Mouse (Mus musculus) mesoderm, embryonic 11.5 days (tissue): ENCODE data around the gene Mad2l2.

Experiments used
- DNase-seq: peaks from one replicate; pipeline ENCODE4 v3.0.0-alpha.2; 2012; ENCODE audit warnings: low read depth, low spot score

Mad2l2 gene

GRCm38 (mm10) chr4:148130133-148130532, at the start of gene Mad2l2:
Gene Mad2l2 (plus strand): TSS chr4:148130384.
- DNase-seq, result no peak

- no peak for DNase-seq
These were observed 49.6 kb upstream of the Mad2l2 start for GRCm38 (mm10) chr4:148080597-148080973.

GRCm38 (mm10) chr4:148081201-148081600, 49.0 kb upstream of the Mad2l2 start:
- DNase-seq, result no peak

DNA sequence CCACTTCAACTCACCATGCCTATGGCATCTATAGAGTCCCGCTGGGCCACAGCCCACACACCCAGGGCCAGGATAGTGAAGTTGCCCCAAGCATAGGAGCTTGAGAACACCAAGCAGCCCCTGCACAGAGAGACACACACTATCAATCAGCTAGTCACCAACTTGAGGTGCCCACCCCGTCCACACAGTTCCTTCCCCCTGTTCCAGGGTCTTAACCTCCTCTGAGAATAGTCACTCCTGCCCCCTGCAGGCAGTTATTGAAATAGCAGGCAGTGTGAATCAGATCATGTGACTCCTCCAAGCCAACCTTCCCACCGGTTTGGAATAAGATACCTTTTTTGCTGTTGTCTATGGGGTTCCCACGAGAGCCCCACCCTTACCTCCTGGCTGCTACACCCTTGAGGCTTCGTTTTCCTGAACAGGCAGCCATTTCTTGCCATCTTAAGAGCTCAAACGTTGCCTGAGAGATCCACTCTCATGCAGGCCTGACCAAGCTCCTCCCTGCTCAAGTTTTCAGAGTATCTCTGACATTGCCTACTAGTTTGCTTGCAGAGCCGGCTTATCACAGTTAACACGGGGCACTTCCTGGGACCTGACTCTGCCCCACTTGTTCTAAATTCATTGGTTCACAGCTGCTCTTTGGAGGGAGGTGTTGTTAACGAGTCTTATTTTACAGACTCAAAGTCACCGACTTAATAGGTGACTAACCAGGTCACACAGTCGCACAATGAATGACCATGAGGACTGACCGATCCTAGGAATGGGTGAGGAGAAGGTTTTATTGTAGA, 47.7 kb upstream of the Mad2l2 start:
- peak; percentile 73 for DNase-seq

DNA sequence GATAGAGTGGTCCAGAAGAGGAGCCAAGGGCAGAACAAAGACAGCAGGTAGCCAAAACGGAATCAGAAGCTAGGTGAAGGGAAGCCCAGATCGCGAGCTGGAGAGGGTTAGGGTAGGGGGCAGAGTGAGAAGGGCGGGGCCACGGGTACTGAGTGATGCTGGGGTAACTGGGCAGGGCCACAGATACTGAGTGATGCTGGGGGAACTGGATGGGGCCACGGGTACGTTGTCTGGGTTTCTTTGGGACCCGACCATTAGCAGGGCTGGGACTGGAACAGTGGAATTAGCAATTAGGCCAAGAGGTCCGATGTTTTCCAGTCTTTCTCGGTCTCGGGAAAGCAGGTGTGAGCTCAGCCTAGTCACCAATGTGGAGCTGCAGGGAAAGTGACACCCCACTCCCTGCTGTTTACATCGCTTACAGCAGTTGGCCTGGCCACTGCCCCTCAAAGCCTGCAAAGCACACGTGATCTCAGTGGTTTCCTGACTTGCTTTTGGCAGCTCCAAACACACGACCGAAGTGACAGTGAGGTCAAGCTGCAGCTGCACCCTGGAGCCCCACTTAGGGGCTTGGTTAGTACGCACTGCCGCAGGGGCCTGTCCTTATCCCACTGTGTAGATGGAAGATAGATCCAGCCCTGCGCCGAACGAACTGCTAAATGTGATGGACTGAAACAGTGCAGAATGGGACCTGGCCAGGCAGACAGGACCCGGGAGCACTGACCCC, 46.8 kb upstream of the Mad2l2 start:
- DNase-seq, result no peak

GRCm38 (mm10) chr4:148084261-148084714, 45.9 kb upstream of the Mad2l2 start:
- peak; percentile 54 for DNase-seq

DNA sequence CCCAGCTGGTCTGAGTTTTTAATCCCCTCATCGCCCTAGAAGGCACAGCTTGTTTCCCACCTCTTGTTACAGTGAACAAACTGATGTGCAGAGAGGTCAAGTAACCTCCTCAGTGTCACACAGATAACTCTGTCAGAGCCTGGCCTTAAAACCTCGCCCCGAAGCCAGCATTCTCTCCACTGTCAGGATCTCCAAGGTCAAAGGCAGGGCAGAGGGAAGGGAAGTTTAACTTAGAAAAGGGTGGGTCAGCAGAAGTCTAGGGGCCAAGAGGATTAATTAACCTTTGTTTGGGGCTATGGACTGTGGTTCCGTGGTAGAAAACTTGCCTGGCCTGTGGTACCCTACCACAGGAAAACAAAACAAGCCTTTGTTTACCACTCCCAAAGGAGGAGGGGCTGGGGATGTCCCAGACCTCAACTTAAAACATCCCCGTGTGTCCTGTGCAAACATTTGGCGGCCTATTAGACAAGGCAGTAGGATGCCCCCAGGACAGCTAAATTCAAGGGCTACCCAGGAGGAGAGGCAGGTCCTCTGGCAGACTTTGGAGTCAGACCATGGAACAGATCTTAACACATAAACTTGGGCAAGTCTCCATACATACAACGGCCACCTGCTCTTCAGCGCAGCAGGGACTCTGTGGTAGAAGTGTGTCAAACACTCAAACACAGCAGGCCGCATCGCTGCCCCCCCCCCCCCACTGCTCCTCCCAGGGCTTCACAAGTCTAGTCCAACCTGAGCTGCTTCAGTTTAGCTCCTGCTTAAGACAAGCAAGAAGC, 44.9 kb upstream of the Mad2l2 start:
- no peak for DNase-seq

DNA sequence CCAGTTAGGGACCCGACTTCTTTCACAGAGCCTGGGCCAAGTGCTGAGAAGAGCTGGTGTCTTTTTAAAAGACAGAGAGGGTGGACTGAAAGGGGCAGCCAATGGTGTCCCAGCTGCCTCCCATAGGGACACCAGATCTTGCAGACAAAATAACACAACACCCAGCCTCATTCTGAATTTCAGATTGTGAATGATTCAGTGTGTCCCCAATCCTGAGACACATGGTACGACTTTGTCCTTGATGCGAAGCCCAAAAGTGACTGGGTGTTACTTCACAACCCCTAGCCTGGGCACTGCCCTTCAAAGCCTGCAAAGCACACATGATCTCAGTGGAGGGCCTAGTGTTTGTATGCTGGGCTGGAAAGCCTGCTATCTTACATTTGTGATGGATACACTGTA, 44.3 kb upstream of the Mad2l2 start:
- DNase-seq, result no peak

- DNase-seq, result no peak
These were observed 42.9 kb upstream of the Mad2l2 start for GRCm38 (mm10) chr4:148087091-148087906.

DNA sequence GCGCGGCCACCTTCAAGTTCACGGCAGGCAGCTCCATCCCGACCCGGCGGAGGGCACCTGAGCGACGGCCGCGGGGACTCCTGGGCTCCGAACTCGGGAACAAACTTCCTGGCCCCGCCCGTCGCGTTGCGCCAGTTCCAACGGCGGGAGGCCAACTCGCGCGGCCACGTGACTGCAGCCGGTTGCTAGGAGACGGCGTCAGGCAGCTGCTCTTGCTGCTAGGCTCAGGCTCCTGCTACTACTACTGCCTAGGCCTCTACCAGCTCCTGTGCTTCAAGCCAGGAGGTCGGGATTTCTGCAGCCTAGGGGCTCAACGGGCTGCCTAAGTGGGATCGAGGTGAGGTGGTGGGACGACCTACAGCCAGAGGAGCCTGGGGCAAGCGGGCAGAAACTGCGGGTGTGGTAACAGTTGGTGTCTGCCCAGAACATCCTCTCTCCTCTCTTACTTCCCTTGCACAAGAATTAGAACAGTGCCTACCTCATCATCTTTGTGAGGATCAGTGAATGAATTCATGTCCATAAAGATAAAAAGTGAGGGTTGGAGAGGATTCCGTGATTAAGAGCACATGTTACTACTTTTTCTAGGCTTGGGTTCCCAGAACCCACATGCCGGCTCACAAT, 42.2 kb upstream of the Mad2l2 start, which contains the start of gene Agtrap:
Agtrap (minus strand) TSS at position 125 of the 621 bp plus-strand sequence.
- DNase-seq, result peak; percentile 90

DNA sequence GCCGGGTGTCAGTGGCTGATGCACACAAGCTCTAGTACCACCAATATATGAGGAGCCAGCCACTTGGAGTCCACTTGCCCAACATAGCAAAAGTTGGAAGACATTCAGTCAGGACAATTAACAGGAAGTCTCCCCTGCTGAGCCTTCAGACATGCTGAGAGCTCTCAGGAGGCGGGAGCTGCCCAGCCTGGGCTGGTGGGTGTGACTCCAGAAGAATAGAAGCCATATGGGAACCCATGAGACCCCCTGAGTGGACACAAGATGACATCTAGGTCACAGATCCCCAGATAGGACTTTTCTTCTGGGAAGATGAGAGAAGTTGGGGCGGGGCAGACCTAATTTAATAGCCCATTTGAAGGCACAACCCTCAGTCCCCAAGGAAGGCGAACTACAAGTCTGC, 41.0 kb upstream of the Mad2l2 start:
- no peak for DNase-seq

DNA sequence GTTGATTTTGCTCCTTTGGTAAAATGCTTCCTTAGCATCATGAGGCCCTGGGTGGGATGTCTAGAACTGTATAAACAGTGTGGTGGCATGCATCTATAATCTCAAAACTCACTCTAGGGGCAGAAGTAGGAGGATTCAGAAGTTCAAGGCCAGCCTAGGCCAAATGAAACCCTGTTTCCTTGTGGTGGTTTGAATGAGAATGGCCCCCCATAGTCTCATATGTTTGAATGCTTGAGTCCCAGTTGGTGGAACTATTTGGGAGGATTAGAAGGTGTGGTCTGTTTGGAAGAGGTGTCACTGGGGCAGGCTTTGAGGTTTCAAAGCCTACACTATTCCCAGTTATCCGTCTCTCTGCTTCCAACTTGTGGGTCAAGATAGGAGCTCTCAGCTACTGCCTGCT, 39.0 kb upstream of the Mad2l2 start:
- DNase-seq, result no peak

DNA sequence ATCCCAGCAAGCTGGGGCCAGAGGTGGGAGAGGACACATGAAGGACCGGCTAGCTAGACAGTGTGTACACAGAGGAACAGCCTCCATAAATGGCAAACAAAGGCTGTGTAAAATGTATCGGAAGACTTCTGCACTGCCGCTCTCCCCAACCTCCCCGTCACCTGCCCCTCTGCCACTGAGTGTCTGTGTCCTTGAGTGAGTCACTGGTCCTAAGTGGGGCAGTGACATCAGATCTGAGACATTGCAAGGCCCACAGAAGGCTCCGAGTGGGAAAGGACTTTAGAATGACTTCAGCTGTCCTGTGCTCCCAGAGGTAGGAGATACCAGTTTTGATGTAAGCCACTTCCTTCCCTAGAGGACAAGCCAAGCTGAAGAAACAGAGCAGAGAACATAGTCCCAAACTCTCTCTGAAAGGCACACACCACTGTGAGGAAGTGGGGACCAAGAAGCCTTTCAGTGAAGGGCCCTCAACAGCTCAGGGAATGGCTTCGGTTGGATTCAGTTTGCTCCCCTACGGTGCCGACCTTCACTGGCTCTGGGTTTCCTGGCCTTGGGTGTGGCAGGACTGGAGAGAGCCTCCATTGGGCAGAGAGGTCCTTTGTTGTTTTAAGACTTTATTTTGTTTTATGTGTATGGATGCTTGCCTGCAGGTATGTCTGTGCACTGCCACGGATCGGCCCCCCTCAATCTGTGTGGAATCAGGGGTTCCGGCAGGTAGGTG, 37.5 kb upstream of the Mad2l2 start:
- no peak for DNase-seq

GRCm38 (mm10) chr4:148094161-148094560, 36.0 kb upstream of the Mad2l2 start:
- DNase-seq, result no peak

DNA sequence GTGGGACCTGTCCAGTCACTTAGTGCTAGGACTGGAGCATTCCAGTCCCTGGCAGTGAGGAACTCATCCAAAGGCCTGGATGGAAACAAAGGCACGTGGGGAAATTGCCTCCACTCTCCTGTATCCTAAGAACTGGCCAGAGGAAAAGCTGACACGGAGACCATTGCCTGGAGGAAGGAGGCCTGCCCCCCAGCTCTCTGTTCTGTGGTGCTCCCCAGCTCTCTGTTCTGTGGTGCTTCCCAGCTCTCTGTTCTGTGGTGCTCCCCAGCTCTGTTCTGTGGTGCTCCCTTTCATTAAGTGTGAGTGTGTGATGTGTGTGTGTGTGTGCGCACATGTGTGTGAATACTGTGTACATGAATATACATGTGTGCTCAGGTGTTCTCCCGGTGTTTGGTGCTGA, 35.1 kb upstream of the Mad2l2 start:
- no peak for DNase-seq

DNA sequence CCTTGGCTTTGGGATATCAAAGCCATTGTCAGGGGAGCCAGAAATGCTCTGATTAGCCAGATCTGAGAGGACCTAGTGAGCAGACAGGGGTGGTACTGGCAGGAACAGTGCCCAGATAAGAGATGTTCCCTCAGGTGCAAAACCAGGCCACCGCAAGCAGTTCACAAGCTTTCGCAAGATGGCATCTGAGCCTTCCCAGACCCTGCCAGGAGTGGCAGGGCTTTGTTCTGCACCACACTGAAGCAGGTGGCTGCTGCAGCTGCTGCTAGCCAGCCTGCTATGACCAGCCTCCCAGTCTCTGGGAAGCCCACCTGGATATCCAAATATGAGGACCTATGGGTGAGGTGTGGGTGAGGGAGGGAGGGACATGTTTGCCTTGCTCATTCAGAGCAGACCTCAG, 32.2 kb upstream of the Mad2l2 start:
- DNase-seq, result no peak

DNA sequence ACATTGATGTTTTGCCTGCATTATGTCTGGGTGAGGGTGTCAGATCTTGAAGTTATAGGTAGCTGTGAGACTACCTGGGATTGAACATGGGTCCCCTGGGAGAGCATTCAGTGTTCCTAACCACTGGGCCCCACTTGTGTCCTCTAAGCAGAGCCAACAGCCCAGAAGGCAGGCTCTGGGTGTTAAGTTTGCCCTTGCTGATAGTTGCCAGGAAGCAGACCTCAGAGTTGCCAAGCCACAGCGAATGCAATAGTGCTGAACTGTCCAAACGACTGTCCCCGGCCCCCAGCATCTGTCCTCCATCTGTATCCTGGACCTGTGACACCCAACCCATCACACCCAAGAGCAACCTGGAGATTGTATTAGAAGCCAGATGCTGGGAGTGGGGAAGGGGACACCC, 31.5 kb upstream of the Mad2l2 start:
- DNase-seq, result no peak

DNA sequence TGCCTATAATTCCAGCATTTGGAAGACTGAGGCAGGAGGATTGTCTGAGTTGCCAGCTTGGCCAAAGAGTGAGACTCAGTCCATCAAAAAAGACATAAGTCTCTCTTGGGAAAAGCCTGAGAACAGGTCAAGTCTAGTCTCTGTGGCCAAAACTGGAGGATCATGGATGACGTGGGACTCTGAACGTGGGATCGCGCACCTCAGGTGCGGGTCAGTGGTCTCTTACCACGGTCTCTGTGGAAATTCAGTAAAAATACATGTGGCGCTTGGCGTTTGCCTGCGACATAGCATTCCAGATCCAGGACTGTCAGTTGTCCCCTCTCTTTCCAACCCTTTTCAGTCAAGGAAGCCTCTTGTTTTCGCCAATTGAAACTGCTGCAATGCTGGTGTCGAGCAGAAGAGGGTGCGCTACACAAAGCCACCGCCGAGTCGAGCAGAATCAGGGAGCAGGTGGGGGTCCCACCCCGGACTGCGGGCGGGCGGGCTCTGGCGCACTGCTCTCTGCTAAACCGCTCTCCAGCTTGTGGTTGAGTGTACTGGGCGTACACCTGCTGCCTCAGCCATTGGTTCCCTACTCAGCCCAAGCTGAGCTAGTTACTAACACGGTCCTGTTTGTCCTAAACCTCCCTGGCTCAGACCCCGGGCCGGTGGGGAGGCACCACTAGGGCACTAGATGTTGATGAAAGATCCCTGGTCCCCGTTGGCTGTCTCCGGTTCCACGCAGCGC, 28.2 kb upstream of the Mad2l2 start:
- DNase-seq, result peak; percentile 62

- no peak for DNase-seq
These were observed 26.0 kb upstream of the Mad2l2 start for GRCm38 (mm10) chr4:148104146-148104545.
